Mouse (Mus musculus): ENCODE measurements around the gene Krtap27-1. TPM values are rescaled to one million over a fixed set of nuclear protein-coding genes. Genes with fewer than 3 reads are reported as not detected.

The Krtap27-1 gene
- not detected in 2 replicates for polyA plus RNA-seq (2014; fragmentation: Nextera tagmentation; extraction: Ambion mirVana)

DNA sequence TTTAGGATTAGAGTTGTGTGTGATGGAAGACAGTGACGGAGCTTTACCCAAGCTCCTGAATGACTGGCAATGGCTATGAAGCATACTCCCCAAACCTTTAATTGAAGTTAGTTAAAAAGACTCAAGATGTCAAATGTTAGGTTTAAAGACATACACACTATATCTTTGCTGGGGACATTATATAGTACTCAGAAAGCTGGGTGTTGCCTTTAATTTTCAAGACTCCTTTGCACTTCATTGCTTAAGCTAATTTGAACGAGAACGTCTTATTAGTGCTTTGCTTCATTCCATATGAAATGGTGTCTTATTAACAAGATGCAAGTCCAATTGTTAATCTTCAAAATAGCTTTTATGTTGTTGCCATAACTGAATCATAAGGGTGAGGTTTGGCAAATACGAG lies at the start of gene Krtap27-1:
TSS of gene Krtap27-1 (minus strand) at position 101 of the 400 bp plus-strand sequence.
- no peak for ATAC-seq (replicated peaks; ENCODE audit: low FRiP score)
- 89% methylated on average over 4 of the region's 4 CpGs for WGBS

DNA sequence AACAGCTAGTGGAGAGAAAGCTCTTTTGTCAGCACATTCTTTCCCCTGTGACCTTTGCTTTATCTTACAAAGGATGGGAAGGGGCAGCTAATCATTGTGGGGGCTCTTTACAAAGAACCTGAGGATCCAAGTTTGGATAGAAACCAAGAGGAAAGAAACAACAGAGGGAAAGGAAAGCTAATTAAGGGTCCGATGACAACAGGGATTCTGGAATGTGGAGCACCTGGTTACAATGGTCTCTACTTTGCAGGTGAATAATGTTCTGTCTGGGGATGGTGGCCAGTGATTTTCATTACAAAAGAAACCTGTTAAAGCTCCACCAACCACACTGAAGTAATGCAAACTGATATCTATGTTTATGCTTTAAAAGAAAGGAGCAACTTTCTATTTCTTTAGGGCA lies 48.6 kb upstream of the Krtap27-1 start:
- no peak overlapping the region for H3K9ac ChIP-seq (ENCODE audit: low read length)
- DNase-seq (ENCODE audit: low spot score): no peak
- H3K27me3 ChIP-seq (ENCODE audit: control insufficient read depth, insufficient read depth, low read length): no peaks in the 10 kb centered on the region
- no peak overlapping the region for H3K4me2 ChIP-seq (ENCODE audit: low read depth, low read length, severe bottlenecking)
- H3K36me3 ChIP-seq (ENCODE audit: control insufficient read depth, insufficient read depth, low read length): no peaks in the 10 kb centered on the region
- no peaks in the 10 kb centered on the region for H3K9me3 ChIP-seq (ENCODE audit: control insufficient read depth, low read length)
- H3K4me1 ChIP-seq (replicated peaks; ENCODE audit: control insufficient read depth, insufficient read depth, low read length): no peaks in the 10 kb centered on the region
- no peak overlapping the region for H3K4me3 ChIP-seq (ENCODE audit: low read depth, low read length)
- WGBS: 13% methylated on average over 1 of the region's 1 CpGs
- ATAC-seq (replicated peaks; ENCODE audit: low FRiP score): no peak
- no peak overlapping the region for H3K27ac ChIP-seq (ENCODE audit: low read depth, low read length)

More for the DNA sequence above, at the start of gene Krtap27-1:
- Histone ChIP-seq H3K4me1 (replicated peaks; ENCODE audit: control insufficient read depth, insufficient read depth, low read length) (no peaks in the 10 kb centered on the region), H3K27ac (ENCODE audit: low read depth, low read length) (no peak within 1 kb of the TSS), H3K27me3 (ENCODE audit: control insufficient read depth, insufficient read depth, low read length) (no peaks in the 10 kb centered on the region), H3K9me3 (ENCODE audit: control insufficient read depth, low read length) (no peaks in the 10 kb centered on the region), H3K36me3 (ENCODE audit: control insufficient read depth, insufficient read depth, low read length) (no peaks in the 10 kb centered on the region), H3K4me2 (ENCODE audit: low read depth, low read length, severe bottlenecking) (no peak within 1 kb of the TSS), H3K4me3 (ENCODE audit: low read depth, low read length) (no peak within 1 kb of the TSS), H3K9ac (ENCODE audit: low read length) (no peak within 1 kb of the TSS)
- DNase-seq (ENCODE audit: low spot score): no peak

DNA sequence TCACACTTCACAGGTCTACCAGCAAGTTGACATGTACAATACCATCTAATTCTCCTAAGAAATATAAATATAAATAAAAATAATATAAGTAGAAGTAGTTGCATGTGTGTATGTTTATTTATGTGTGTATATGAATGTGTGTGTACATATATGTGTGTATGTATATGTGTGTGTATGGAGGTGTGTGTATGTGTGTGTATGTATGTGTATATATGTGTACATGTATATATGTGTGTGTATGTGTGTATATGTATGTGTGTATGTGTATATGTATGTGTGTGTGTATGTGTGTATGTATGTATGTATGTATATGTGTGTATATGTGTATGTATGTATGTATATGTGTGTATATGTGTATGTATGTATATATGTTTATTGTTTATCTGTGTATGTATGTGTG lies 45.1 kb upstream of the Krtap27-1 start:
- H3K9ac ChIP-seq (ENCODE audit: low read length): no peak overlapping the region
- DNase-seq (ENCODE audit: low spot score): no peak
- H3K4me3 ChIP-seq (ENCODE audit: low read depth, low read length): no peak overlapping the region
- no peak overlapping the region for H3K4me2 ChIP-seq (ENCODE audit: low read depth, low read length, severe bottlenecking)
- no peak for ATAC-seq (replicated peaks; ENCODE audit: low FRiP score)
- no peaks in the 10 kb centered on the region for H3K9me3 ChIP-seq (ENCODE audit: control insufficient read depth, low read length)
- no peaks in the 10 kb centered on the region for H3K27me3 ChIP-seq (ENCODE audit: control insufficient read depth, insufficient read depth, low read length)
- H3K4me1 ChIP-seq (replicated peaks; ENCODE audit: control insufficient read depth, insufficient read depth, low read length): no peaks in the 10 kb centered on the region
- no peak overlapping the region for H3K27ac ChIP-seq (ENCODE audit: low read depth, low read length)
- no peaks in the 10 kb centered on the region for H3K36me3 ChIP-seq (ENCODE audit: control insufficient read depth, insufficient read depth, low read length)

DNA sequence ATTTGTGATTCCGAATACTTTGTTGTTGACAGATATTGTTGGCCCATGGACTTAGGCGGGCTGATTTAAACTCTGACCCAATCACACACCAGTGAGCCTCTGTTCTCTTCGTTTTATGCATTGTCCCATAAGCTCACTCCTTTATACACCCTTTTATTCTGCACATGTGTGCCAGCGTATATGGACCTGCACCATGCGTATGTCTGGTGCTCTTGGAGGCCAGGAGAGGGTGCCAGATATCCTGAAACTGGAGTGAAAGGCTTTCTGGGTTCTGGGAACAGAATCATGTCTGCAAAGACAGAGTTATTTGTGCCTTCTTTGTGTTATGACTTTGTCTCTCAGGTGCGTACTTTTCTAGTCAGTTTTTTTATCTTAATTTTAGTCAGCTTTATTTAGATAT lies 39.8 kb upstream of the Krtap27-1 start:
- no peaks in the 10 kb centered on the region for H3K9me3 ChIP-seq (ENCODE audit: control insufficient read depth, low read length)
- no peaks in the 10 kb centered on the region for H3K27me3 ChIP-seq (ENCODE audit: control insufficient read depth, insufficient read depth, low read length)
- WGBS: 81% methylated on average over 6 of the region's 6 CpGs
- no peak overlapping the region for H3K9ac ChIP-seq (ENCODE audit: low read length)
- DNase-seq (ENCODE audit: low spot score): no peak
- no peak for ATAC-seq (replicated peaks; ENCODE audit: low FRiP score)
- H3K27ac ChIP-seq (ENCODE audit: low read depth, low read length): no peak overlapping the region
- H3K36me3 ChIP-seq (ENCODE audit: control insufficient read depth, insufficient read depth, low read length): no peaks in the 10 kb centered on the region
- H3K4me1 ChIP-seq (replicated peaks; ENCODE audit: control insufficient read depth, insufficient read depth, low read length): no peaks in the 10 kb centered on the region
- no peak overlapping the region for H3K4me2 ChIP-seq (ENCODE audit: low read depth, low read length, severe bottlenecking)
- H3K4me3 ChIP-seq (ENCODE audit: low read depth, low read length): no peak overlapping the region

DNA sequence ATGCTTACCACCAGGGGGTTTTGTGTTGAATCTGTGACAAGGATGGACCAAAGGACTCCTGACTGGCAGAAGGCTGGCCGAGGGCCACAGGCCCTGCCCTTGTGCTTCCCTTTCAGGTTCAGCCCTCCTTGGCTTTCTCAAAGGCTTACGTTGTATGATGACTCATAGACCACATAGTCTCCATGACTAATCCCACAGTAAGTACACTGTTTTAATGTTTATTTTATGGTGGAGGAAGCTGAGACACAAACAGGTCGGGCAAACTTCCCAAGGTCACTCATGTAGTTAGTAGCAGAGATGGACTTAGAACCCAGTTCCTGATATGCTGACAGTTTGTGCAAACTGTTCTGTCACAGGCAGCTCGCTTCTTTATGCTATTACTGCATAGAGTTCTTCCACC lies 39.3 kb upstream of the Krtap27-1 start:
- Histone ChIP-seq H3K4me3 (ENCODE audit: low read depth, low read length) (no peak overlapping the region), H3K27ac (ENCODE audit: low read depth, low read length) (no peak overlapping the region), H3K36me3 (ENCODE audit: control insufficient read depth, insufficient read depth, low read length) (no peaks in the 10 kb centered on the region), H3K27me3 (ENCODE audit: control insufficient read depth, insufficient read depth, low read length) (no peaks in the 10 kb centered on the region), H3K4me1 (replicated peaks; ENCODE audit: control insufficient read depth, insufficient read depth, low read length) (no peaks in the 10 kb centered on the region), H3K9me3 (ENCODE audit: control insufficient read depth, low read length) (no peaks in the 10 kb centered on the region), H3K4me2 (ENCODE audit: low read depth, low read length, severe bottlenecking) (no peak overlapping the region), H3K9ac (ENCODE audit: low read length) (no peak overlapping the region)
- no peak for DNase-seq (ENCODE audit: low spot score)
- WGBS: 82% methylated on average over 4 of the region's 4 CpGs
- ATAC-seq (replicated peaks; ENCODE audit: low FRiP score): no peak

DNA sequence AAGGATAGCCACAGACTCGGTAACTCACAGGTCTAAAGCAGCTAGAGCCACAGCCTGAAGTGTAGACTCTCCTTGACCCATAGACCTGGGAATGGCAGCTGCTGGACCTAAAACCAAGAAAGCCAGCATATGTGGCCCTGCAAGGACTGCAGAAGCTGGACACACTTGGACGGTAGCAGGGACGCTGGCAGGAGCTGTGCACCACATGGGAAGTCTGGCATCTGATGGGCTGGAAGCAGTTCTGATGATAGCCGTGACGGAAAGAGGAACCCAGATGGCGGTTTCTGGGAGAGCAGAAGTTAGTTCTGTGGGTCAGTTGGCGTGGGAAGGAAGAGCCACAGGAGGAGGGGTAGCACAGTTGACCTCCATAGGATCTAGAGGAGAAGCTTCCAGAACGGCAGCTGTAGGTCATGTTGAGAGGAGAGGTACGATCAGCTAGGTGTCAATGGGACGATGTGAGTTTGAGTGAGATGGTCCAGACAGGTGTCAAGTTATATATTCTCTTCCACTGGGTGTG lies 36.1 kb upstream of the Krtap27-1 start, which contains the start of gene 2310061N02Rik:
TSS of gene 2310061N02Rik (minus strand) at position 467 of the 517 bp plus-strand sequence.
- Histone ChIP-seq H3K27me3 (ENCODE audit: control insufficient read depth, insufficient read depth, low read length) (no peaks in the 10 kb centered on the region), H3K4me3 (ENCODE audit: low read depth, low read length) (no peak within 1 kb of the TSS), H3K36me3 (ENCODE audit: control insufficient read depth, insufficient read depth, low read length) (no peaks in the 10 kb centered on the region), H3K4me2 (ENCODE audit: low read depth, low read length, severe bottlenecking) (no peak within 1 kb of the TSS), H3K4me1 (replicated peaks; ENCODE audit: control insufficient read depth, insufficient read depth, low read length) (no peaks in the 10 kb centered on the region), H3K9ac (ENCODE audit: low read length) (no peak within 1 kb of the TSS), H3K27ac (ENCODE audit: low read depth, low read length) (no peak within 1 kb of the TSS), H3K9me3 (ENCODE audit: control insufficient read depth, low read length) (no peaks in the 10 kb centered on the region)
- WGBS: 91% methylated on average over 10 of the region's 10 CpGs
- no peak for DNase-seq (ENCODE audit: low spot score)
- no peak for ATAC-seq (replicated peaks; ENCODE audit: low FRiP score)

DNA sequence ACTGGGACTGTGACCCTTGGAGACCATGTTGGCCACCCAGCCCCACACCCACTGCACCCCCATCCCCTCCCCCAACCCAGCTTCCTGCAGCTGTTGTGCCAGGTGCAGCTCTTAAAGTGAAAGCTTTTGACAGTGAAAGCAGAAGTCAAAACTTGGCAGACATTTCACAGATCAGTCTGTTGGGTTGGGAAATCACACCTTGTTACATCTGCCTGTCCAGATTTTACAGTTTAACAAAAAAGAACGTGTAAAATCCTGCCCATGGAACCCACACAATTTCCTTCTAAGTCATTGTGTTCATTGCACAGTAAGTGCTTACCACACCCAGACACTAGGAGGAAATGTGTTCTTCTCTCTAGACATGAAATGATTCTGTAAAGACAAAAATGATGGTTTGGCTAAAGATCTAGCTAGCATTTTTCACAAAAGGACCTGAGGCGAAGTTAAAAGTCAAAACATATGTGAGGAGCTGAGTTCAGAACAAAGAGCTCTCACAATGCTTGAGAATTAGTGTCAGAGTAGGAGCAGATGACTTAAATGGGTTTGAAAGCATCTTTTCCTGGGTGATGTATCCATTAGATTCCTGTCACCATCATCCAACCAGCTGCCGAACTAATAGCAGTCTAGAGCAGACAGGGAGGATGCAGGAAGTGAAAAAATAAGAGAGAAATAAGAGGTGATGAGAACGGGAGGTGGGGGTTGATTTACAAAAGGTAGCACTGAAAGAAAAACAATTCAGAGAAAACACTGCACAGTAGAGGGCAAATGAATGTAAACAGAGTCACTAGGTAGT lies 29.8 kb upstream of the Krtap27-1 start:
- Histone ChIP-seq H3K4me3 (ENCODE audit: low read depth, low read length) (no peak overlapping the region), H3K4me1 (replicated peaks; ENCODE audit: control insufficient read depth, insufficient read depth, low read length) (no peaks in the 10 kb centered on the region), H3K27me3 (ENCODE audit: control insufficient read depth, insufficient read depth, low read length) (no peaks in the 10 kb centered on the region), H3K9ac (ENCODE audit: low read length) (no peak overlapping the region), H3K36me3 (ENCODE audit: control insufficient read depth, insufficient read depth, low read length) (no peaks in the 10 kb centered on the region), H3K9me3 (ENCODE audit: control insufficient read depth, low read length) (no peaks in the 10 kb centered on the region), H3K27ac (ENCODE audit: low read depth, low read length) (no peak overlapping the region), H3K4me2 (ENCODE audit: low read depth, low read length, severe bottlenecking) (no peak overlapping the region)
- WGBS: 56% methylated on average over 4 of the region's 4 CpGs
- DNase-seq (ENCODE audit: low spot score): no peak
- no peak for ATAC-seq (replicated peaks; ENCODE audit: low FRiP score)

DNA sequence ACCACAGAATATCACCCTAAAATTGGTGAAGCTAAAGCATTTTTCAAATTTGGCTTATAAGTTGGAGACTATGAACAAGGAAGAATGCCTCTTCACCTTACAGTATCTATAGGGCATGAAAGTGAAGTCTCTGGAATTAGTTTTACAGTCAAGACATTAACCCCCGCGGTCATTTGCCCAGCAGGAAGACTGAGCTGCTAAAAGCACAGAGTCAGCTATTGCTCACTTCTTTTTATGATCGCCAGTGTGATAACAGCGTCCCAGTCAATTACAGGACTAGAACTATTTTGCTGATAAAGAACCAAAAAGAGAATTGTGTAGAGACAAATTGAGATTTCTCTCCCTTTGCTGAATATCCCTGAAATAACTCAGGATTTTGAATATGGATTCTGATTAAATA lies 24.8 kb upstream of the Krtap27-1 start:
- WGBS: 86% methylated on average over 4 of the region's 4 CpGs
- no peak for ATAC-seq (replicated peaks; ENCODE audit: low FRiP score)
- H3K36me3 ChIP-seq (ENCODE audit: control insufficient read depth, insufficient read depth, low read length): no peaks in the 10 kb centered on the region

DNA sequence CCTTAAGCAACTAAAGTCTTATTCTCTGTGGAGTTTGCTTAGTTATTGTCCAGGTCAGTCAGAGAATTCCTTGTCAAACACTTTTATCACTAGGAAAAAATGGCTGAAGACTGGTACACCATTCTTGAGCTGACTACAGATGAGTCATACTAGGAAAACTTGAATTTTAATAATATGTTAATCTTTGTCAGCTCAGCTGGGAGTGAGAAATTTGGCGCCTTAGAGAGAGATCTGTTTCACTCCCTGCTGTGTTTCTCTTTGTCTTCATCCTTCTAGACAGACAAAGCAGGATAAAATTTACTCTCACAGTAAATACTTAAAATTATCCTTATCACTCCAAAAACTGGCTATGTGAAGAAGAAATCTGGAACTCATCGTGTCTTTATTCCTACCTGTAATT lies 9.8 kb upstream of the Krtap27-1 start:
- no peak for DNase-seq (ENCODE audit: low spot score)

More for the DNA sequence above, 24.8 kb upstream of the Krtap27-1 start:
- H3K27ac ChIP-seq (ENCODE audit: low read depth, low read length): no peak overlapping the region
- H3K4me3 ChIP-seq (ENCODE audit: low read depth, low read length): no peak overlapping the region
- H3K9ac ChIP-seq (ENCODE audit: low read length): no peak overlapping the region
- H3K4me2 ChIP-seq (ENCODE audit: low read depth, low read length, severe bottlenecking): no peak overlapping the region
- no peaks in the 10 kb centered on the region for H3K4me1 ChIP-seq (replicated peaks; ENCODE audit: control insufficient read depth, insufficient read depth, low read length)
- no peaks in the 10 kb centered on the region for H3K9me3 ChIP-seq (ENCODE audit: control insufficient read depth, low read length)
- H3K27me3 ChIP-seq (ENCODE audit: control insufficient read depth, insufficient read depth, low read length): no peaks in the 10 kb centered on the region
- no peak for DNase-seq (ENCODE audit: low spot score)

More for the DNA sequence above, 9.8 kb upstream of the Krtap27-1 start:
- Histone ChIP-seq H3K36me3 (ENCODE audit: control insufficient read depth, insufficient read depth, low read length) (no peaks in the 10 kb centered on the region), H3K4me2 (ENCODE audit: low read depth, low read length, severe bottlenecking) (no peak overlapping the region), H3K4me1 (replicated peaks; ENCODE audit: control insufficient read depth, insufficient read depth, low read length) (no peaks in the 10 kb centered on the region), H3K27me3 (ENCODE audit: control insufficient read depth, insufficient read depth, low read length) (no peaks in the 10 kb centered on the region), H3K4me3 (ENCODE audit: low read depth, low read length) (no peak overlapping the region), H3K27ac (ENCODE audit: low read depth, low read length) (no peak overlapping the region), H3K9me3 (ENCODE audit: control insufficient read depth, low read length) (no peaks in the 10 kb centered on the region), H3K9ac (ENCODE audit: low read length) (no peak overlapping the region)
- WGBS: 35% methylated on average over 2 of the region's 2 CpGs
- ATAC-seq (replicated peaks; ENCODE audit: low FRiP score): 0 out of 2 replicates have a peak, but pooled peaks have one; percentile 51
